In genomic region chr1:133961281-133962134, GRCm38 (mm10) we compare ENCODE assay signal across 8 mouse cellular contexts. TPM values are rescaled to one million over a fixed set of nuclear protein-coding genes. Genes with fewer than 3 reads are reported as not detected.
DNase-seq lines count a peak whose midpoint lies in the region; ATAC-seq and TF ChIP-seq lines count a peak whose summit lies in the region.

No protein-coding gene starts in this region.

- H3K27me3 ChIP-seq in forebrain, embryonic 10.5 days (ENCODE audit: poor library complexity, severe bottlenecking) = peaks cover 15% of the 10 kb centered on the region
- no peaks in the 10 kb centered on the region for H3K27me3 ChIP-seq in heart, embryonic 16.5 days (ENCODE audit: control insufficient read depth, insufficient read depth, low read length)
- no peaks in the 10 kb centered on the region for H3K27me3 ChIP-seq in lung, embryonic 14.5 days (ENCODE audit: insufficient read depth, low read length)

- peak overlapping the region; percentile 25 for H3K4me3 ChIP-seq in forebrain, embryonic 10.5 days
- peak overlapping the region; percentile 20; the same call in 1 of the 2 replicates for H3K4me3 ChIP-seq in heart, embryonic 16.5 days (ENCODE audit: low read length)
- H3K4me3 ChIP-seq in lung, embryonic 14.5 days (ENCODE audit: low read depth, low read length) = no peak overlapping the region

- H3K36me3 ChIP-seq in forebrain, embryonic 10.5 days (replicated peaks) = no peaks in the 10 kb centered on the region
- H3K36me3 ChIP-seq in heart, embryonic 16.5 days (ENCODE audit: control insufficient read depth, insufficient read depth) = no peaks in the 10 kb centered on the region
- H3K36me3 ChIP-seq in lung, embryonic 14.5 days (ENCODE audit: insufficient read depth) = no peaks in the 10 kb centered on the region

- peak overlapping the region; percentile 26; the same call in 1 of the 2 replicates for H3K27ac ChIP-seq in forebrain, embryonic 10.5 days
- peak overlapping the region; percentile 72 for H3K27ac ChIP-seq in heart, embryonic 16.5 days (ENCODE audit: low read length)
- peak overlapping the region; percentile 90 for H3K27ac ChIP-seq in lung, embryonic 14.5 days (ENCODE audit: low read depth)

- no peaks in the 10 kb centered on the region for H3K9me3 ChIP-seq in forebrain, embryonic 10.5 days
- H3K9me3 ChIP-seq in heart, embryonic 16.5 days (replicated peaks; ENCODE audit: control insufficient read depth, low read length) = no peaks in the 10 kb centered on the region
- no peaks in the 10 kb centered on the region for H3K9me3 ChIP-seq in lung, embryonic 14.5 days (ENCODE audit: low read depth, low read length)

- 16% methylated on average over 18 of the region's 18 CpGs for WGBS in forebrain, embryonic 10.5 days
- 11% methylated on average over 18 of the region's 18 CpGs for WGBS in heart, embryonic 16.5 days
- WGBS in lung, embryonic 14.5 days = 9% methylated on average over 18 of the region's 18 CpGs

- H3K9ac ChIP-seq in heart, embryonic 16.5 days (ENCODE audit: low read length) = peak overlapping the region; percentile 66
- H3K9ac ChIP-seq in lung, embryonic 14.5 days = peak overlapping the region; percentile 28

- peak; percentile 90 for TF ChIP-seq CTCF in lung, embryonic 14.5 days (IDR thresholded peaks at IDR 0.05; ENCODE audit: low read depth)

- peak overlapping the region; percentile 60 for H3K4me2 ChIP-seq in heart, embryonic 16.5 days (ENCODE audit: low read depth, low read length)
- peak overlapping the region; percentile 40 for H3K4me2 ChIP-seq in lung, embryonic 14.5 days

- peak; percentile 15 for DNase-seq in right cerebral cortex, adult 18-20 months
- DNase-seq in right cerebral cortex, postnatal 25 days = no peak
- peak; percentile 72 for DNase-seq in forebrain, embryonic 10.5 days (ENCODE audit: extremely low spot score, low spot score)
- peak; percentile 96 for DNase-seq in kidney, postnatal 14 days
- DNase-seq in lung, embryonic 14.5 days = peak; percentile 97
- DNase-seq in ovary, postnatal 10 days (ENCODE audit: low spot score) = peak; percentile 61

- peaks cover 13% of the 10 kb centered on the region for H3K4me1 ChIP-seq in forebrain, embryonic 10.5 days
- peaks cover 18% of the 10 kb centered on the region for H3K4me1 ChIP-seq in heart, embryonic 16.5 days (ENCODE audit: control insufficient read depth, insufficient read depth, low read length)
- H3K4me1 ChIP-seq in lung, embryonic 14.5 days (ENCODE audit: insufficient read depth) = peaks cover 30% of the 10 kb centered on the region

- ATAC-seq in heart, embryonic 16.5 days (replicated peaks; ENCODE audit: extremely low read depth, insufficient read depth, low FRiP score) = peak; percentile 94
- ATAC-seq in lung, embryonic 14.5 days (ENCODE audit: insufficient read depth) = peak; percentile 89
- no peak for ATAC-seq in megakaryocyte, adult 5-6 weeks (ENCODE audit: poor library complexity, severe bottlenecking)

RNA-seq across cellular contexts. Expression of gene Prelp, which starts 40.3 kb away (rescaled TPM):
- 0.36 and 0.90 TPM in 2 replicates for polyA plus RNA-seq in forebrain, embryonic 10.5 days (2016; fragmentation: Nextera tagmentation; extraction: Ambion mirVana)
- 4.4 and 5.6 TPM in 2 replicates for polyA plus RNA-seq in heart, embryonic 16.5 days (2015; fragmentation: Nextera tagmentation; extraction: Ambion mirVana)
- 17.2 and 17.6 TPM in 2 replicates for polyA plus RNA-seq in lung, embryonic 14.5 days (2014; fragmentation: Nextera tagmentation; extraction: Ambion mirVana)
- total RNA-seq in megakaryocyte, adult 5-6 weeks (2015) = 0.21 and 0.33 TPM in 2 replicates
- 0.11 TPM in 1 of 2 replicates, not detected in the other for total RNA-seq in megakaryocyte, adult 5-6 weeks (2017)

RNA-seq across cellular contexts. Expression of gene Optc, which starts 53.7 kb away (rescaled TPM):
- polyA plus RNA-seq in forebrain, embryonic 10.5 days (2016; fragmentation: Nextera tagmentation; extraction: Ambion mirVana) = 1.2 and 2.3 TPM in 2 replicates
- 0.28 and 0.36 TPM in 2 replicates for polyA plus RNA-seq in heart, embryonic 16.5 days (2015; fragmentation: Nextera tagmentation; extraction: Ambion mirVana)
- 0.62 and 1.0 TPM in 2 replicates for polyA plus RNA-seq in lung, embryonic 14.5 days (2014; fragmentation: Nextera tagmentation; extraction: Ambion mirVana)
- not detected in 2 replicates for total RNA-seq in megakaryocyte, adult 5-6 weeks (2015)
- total RNA-seq in megakaryocyte, adult 5-6 weeks (2017) = not detected in 2 replicates

Comparison
In these comparisons a context has a peak if more than half of its experiments do, and no peak if none do; other contexts are left out.
1. H3K27ac ChIP-seq: peak in every context shown above with its lines; median percentile 90 in lung, embryonic 14.5 days; 72 in heart, embryonic 16.5 days; 26 in forebrain, embryonic 10.5 days.